Comparison of ENCODE assay signal across 15 mouse cellular contexts in genomic region chr12:100269967-100270662, GRCm38 (mm10).
DNase-seq lines count a peak whose midpoint lies in the region; ATAC-seq and TF ChIP-seq lines count a peak whose summit lies in the region.
"Had no signal": no experiment of that assay in that cellular context is flagged by ENCODE, and none has a peak within 500 bp of the region (broad histone marks: within the 10 kb centered on the region; RNA-seq: fewer than 3 reads in every experiment).

No protein-coding gene starts in this region.

- no peaks in the 10 kb centered on the region for H3K9me3 ChIP-seq in kidney, embryonic 14.5 days (ENCODE audit: control insufficient read depth, low read length)
- no peaks in the 10 kb centered on the region for H3K9me3 ChIP-seq in midbrain, postnatal 0 days (ENCODE audit: low read length)
- H3K9me3 ChIP-seq in hindbrain, embryonic 13.5 days: no peaks in the 10 kb centered on the region
- H3K9me3 ChIP-seq: forebrain, embryonic 13.5 days; liver, embryonic 12.5 days had no signal

- ATAC-seq in kidney, embryonic 14.5 days (ENCODE audit: low FRiP score, low TSS enrichment): no peak
- ATAC-seq in midbrain, postnatal 0 days (ENCODE audit: low FRiP score): no peak
- ATAC-seq in hindbrain, embryonic 13.5 days (ENCODE audit: low FRiP score): no peak
- ATAC-seq: forebrain, embryonic 13.5 days; hindbrain, postnatal 0 days; liver, embryonic 12.5 days; Patski had no signal

- 83% methylated on average over 9 of the region's 9 CpGs for WGBS in kidney, embryonic 14.5 days
- WGBS in midbrain, postnatal 0 days: 86% methylated on average over 9 of the region's 9 CpGs
- 94% methylated on average over 9 of the region's 9 CpGs for WGBS in hindbrain, embryonic 13.5 days

- H3K27ac ChIP-seq in kidney, embryonic 14.5 days (ENCODE audit: low read depth, low read length): no peak overlapping the region
- peak overlapping the region; percentile 45 for H3K27ac ChIP-seq in cortical plate, adult 2 months (ENCODE audit: insufficient read depth, low read length)
- H3K27ac ChIP-seq in midbrain, postnatal 0 days (ENCODE audit: low read depth, low read length): no peak overlapping the region
- no peak overlapping the region for H3K27ac ChIP-seq in hindbrain, embryonic 13.5 days
- H3K27ac ChIP-seq: forebrain, embryonic 13.5 days; hindbrain, postnatal 0 days; liver, embryonic 12.5 days; stomach, postnatal 0 days had no signal

- TF ChIP-seq CTCF in cortical plate, adult 2 months (IDR thresholded peaks at IDR 0.05; ENCODE audit: extremely low read depth, insufficient read depth, low read length): no peak
- no peak for TF ChIP-seq CTCF in midbrain, postnatal 0 days (IDR thresholded peaks at IDR 0.05)

- peak; percentile 52 to 59 for DNase-seq in cerebellum, adult 18-20 months
- DNase-seq in cerebellum, postnatal 4 days (ENCODE audit: low spot score in 2 of 2): no peak
- DNase-seq in kidney, postnatal 36 days: peak; percentile 22 to 42
- peak; percentile 77 for DNase-seq in 3T3-L1 (ENCODE audit: low read depth, low spot score)
- no peak for DNase-seq in midbrain, postnatal 0 days (ENCODE audit: low spot score)
- DNase-seq: kidney, postnatal 4 days; spleen, adult 18-20 months had no signal

- no peak overlapping the region for H3K4me2 ChIP-seq in kidney, embryonic 14.5 days (replicated peaks; ENCODE audit: low read depth, low read length)
- H3K4me2 ChIP-seq in midbrain, postnatal 0 days (ENCODE audit: low read depth, low read length, poor library complexity, severe bottlenecking): no peak overlapping the region
- H3K4me2 ChIP-seq in hindbrain, embryonic 13.5 days: no peak overlapping the region
- H3K4me2 ChIP-seq: forebrain, embryonic 13.5 days; liver, embryonic 12.5 days had no signal

- H3K27me3 ChIP-seq in kidney, embryonic 14.5 days (ENCODE audit: control insufficient read depth, insufficient read depth, low read length): no peaks in the 10 kb centered on the region
- H3K27me3 ChIP-seq in midbrain, postnatal 0 days (ENCODE audit: insufficient read depth, low read length): no peaks in the 10 kb centered on the region
- 0 out of 2 replicates have a peak, but pooled peaks cover 4% of the 10 kb centered on the region for H3K27me3 ChIP-seq in hindbrain, embryonic 13.5 days
- H3K27me3 ChIP-seq: forebrain, embryonic 13.5 days had no signal

- H3K36me3 ChIP-seq in kidney, embryonic 14.5 days (ENCODE audit: control insufficient read depth, insufficient read depth, low read length): no peaks in the 10 kb centered on the region
- H3K36me3 ChIP-seq in midbrain, postnatal 0 days (ENCODE audit: insufficient read depth, low read length): no peaks in the 10 kb centered on the region
- H3K36me3 ChIP-seq in hindbrain, embryonic 13.5 days: no peaks in the 10 kb centered on the region
- H3K36me3 ChIP-seq: liver, embryonic 12.5 days had no signal

- no peak overlapping the region for H3K9ac ChIP-seq in kidney, embryonic 14.5 days (ENCODE audit: low read depth, low read length)
- H3K9ac ChIP-seq in midbrain, postnatal 0 days (replicated peaks; ENCODE audit: low read length, poor library complexity, severe bottlenecking): no peak overlapping the region
- H3K9ac ChIP-seq in hindbrain, embryonic 13.5 days: no peak overlapping the region
- H3K9ac ChIP-seq: forebrain, embryonic 13.5 days; liver, embryonic 12.5 days had no signal

- no peaks in the 10 kb centered on the region for H3K4me1 ChIP-seq in kidney, embryonic 14.5 days (ENCODE audit: control insufficient read depth, insufficient read depth, low read length)
- H3K4me1 ChIP-seq in cortical plate, adult 2 months (ENCODE audit: control insufficient read depth, insufficient read depth, low read length): peaks cover 33% of the 10 kb centered on the region
- H3K4me1 ChIP-seq in midbrain, postnatal 0 days (ENCODE audit: insufficient read depth, low read length): peaks cover 19% of the 10 kb centered on the region
- peaks cover 17% of the 10 kb centered on the region for H3K4me1 ChIP-seq in hindbrain, embryonic 13.5 days (replicated peaks)
- H3K4me1 ChIP-seq: liver, embryonic 12.5 days had no signal

- H3K4me3 ChIP-seq in kidney, embryonic 14.5 days (ENCODE audit: low read length): no peak overlapping the region
- no peak overlapping the region for H3K4me3 ChIP-seq in cortical plate, adult 2 months (ENCODE audit: insufficient read depth, low read length)
- H3K4me3 ChIP-seq in midbrain, postnatal 0 days (ENCODE audit: low read depth, low read length): no peak overlapping the region
- no peak overlapping the region for H3K4me3 ChIP-seq in hindbrain, embryonic 13.5 days
- H3K4me3 ChIP-seq: forebrain, embryonic 13.5 days; liver, embryonic 12.5 days had no signal

- peak; percentile 37; the same call in 1 of the 2 replicates for TF ChIP-seq POLR2A in cortical plate, adult 2 months (IDR thresholded peaks at IDR 0.05; ENCODE audit: extremely low read depth, insufficient read depth, low read length)

Comparison
In these comparisons a context has a peak if more than half of its experiments do, and no peak if none do; other contexts are left out.
1. DNase-seq: peak in cerebellum, adult 18-20 months (2 of 2), kidney, postnatal 36 days (2 of 2) and 3T3-L1 (single experiment); none in cerebellum, postnatal 4 days (0 of 2) and midbrain, postnatal 0 days (single experiment).